Comparison of ENCODE assay signal across 11 mouse cellular contexts in the genomic region with DNA sequence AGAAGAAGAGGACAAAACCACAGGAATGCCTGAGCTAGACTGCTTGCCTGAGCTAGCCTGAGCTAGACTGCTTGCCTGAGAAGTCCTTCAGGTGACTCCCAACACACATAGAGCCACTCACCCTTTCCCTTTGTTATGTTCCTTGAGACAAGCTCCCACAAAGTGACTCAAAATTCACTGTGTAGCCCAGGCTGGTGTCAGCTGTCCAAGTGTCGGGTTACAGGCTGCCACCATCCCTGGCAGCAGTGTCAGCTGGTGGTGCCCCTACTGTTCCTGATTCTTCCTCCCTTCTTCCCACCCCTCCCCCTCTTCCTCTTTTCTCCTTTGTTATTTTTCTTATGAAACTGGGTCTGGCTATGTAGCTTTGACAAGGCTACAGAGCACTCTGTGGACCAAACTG. TPM values are rescaled to one million over a fixed set of nuclear protein-coding genes. Genes with fewer than 3 reads are reported as not detected.
DNase-seq lines count a peak whose midpoint lies in the region; ATAC-seq and TF ChIP-seq lines count a peak whose summit lies in the region.
"Had no signal": no experiment of that assay in that cellular context is flagged by ENCODE, and none has a peak within 500 bp of the region (broad histone marks: within the 10 kb centered on the region; RNA-seq: fewer than 3 reads in every experiment).

No protein-coding gene starts in this region.

- TF ChIP-seq CTCF in CH12.LX (conservative IDR thresholded peaks at IDR 0.05 in 1 of 2, IDR thresholded peaks at IDR 0.05 in 1 of 2; ENCODE audit: low read depth in 2 of 2, low read length in 2 of 2), result no peak

- dilution Hi-C loops in CH12.LX (cut with MboI; ENCODE audit: extremely low pct_ligation_motif_present, extremely low pct_unique_long_range_greater_than_20kb, low sequenced_read_pairs), result no loop called here

- peak; percentile 26 for DNase-seq in CH12.LX (ENCODE audit: extremely low read depth)
- peak; percentile 55 for DNase-seq in embryo, embryonic 10.5 days (ENCODE audit: low spot score)
- no peak for DNase-seq in heart, adult 8-10 months (ENCODE audit: low spot score)
- DNase-seq in lung, postnatal 25 days (ENCODE audit: low spot score), result no peak
- no peak for DNase-seq in gastrocnemius, adult 18-20 months (ENCODE audit: low spot score)
- DNase-seq: cerebellum, postnatal 25 days; thymus, adult 2 months had no signal

- no peak overlapping the region for H3K27ac ChIP-seq in hindbrain, embryonic 12.5 days
- no peak overlapping the region for H3K27ac ChIP-seq in hindbrain, embryonic 16.5 days (ENCODE audit: low read depth, low read length)
- H3K27ac ChIP-seq in CH12.LX (ENCODE audit: insufficient read depth, low read depth), result no peak overlapping the region
- H3K27ac ChIP-seq: hindbrain, postnatal 0 days had no signal

- ATAC-seq in hindbrain, embryonic 12.5 days (ENCODE audit: low FRiP score), result peak; percentile 62; the same call in 1 of the 2 replicates
- no peak for ATAC-seq in hindbrain, embryonic 16.5 days
- peak; percentile 78 for ATAC-seq in megakaryocyte, adult 5-6 weeks (ENCODE audit: poor library complexity, severe bottlenecking)
- ATAC-seq: hindbrain, postnatal 0 days had no signal

- no peak overlapping the region for H3K4me2 ChIP-seq in hindbrain, embryonic 12.5 days (replicated peaks)
- no peak overlapping the region for H3K4me2 ChIP-seq in hindbrain, embryonic 16.5 days (ENCODE audit: low read length)
- no peak overlapping the region for H3K4me2 ChIP-seq in CH12.LX (ENCODE audit: insufficient read depth, low read depth, poor library complexity, severe bottlenecking)

- no peak overlapping the region for H3K9ac ChIP-seq in hindbrain, embryonic 12.5 days
- no peak overlapping the region for H3K9ac ChIP-seq in hindbrain, embryonic 16.5 days (ENCODE audit: low read depth, low read length)
- no peak overlapping the region for H3K9ac ChIP-seq in CH12.LX (ENCODE audit: insufficient read depth, low read depth)

- H3K4me3 ChIP-seq in hindbrain, embryonic 12.5 days, result no peak overlapping the region
- H3K4me3 ChIP-seq in hindbrain, embryonic 16.5 days (ENCODE audit: low read length), result no peak overlapping the region
- no peak overlapping the region for H3K4me3 ChIP-seq in CH12.LX (replicated peaks in 1 of 3; ENCODE audit: low read depth in 2 of 3, low read length in 2 of 3, poor library complexity in 1 of 3)

- no peak for TF ChIP-seq EP300 in CH12.LX (IDR thresholded peaks at IDR 0.05; ENCODE audit: low read length)

- peaks cover 4% of the 10 kb centered on the region for H3K4me1 ChIP-seq in hindbrain, embryonic 12.5 days
- no peaks in the 10 kb centered on the region for H3K4me1 ChIP-seq in hindbrain, embryonic 16.5 days (ENCODE audit: control insufficient read depth, insufficient read depth, low read depth, low read length)
- H3K4me1 ChIP-seq in CH12.LX (ENCODE audit: control insufficient read depth in 1 of 2, insufficient read depth in 2 of 2), result peaks cover 4 to 13% of the 10 kb centered on the region in 2 experiments; a peak in 2 of 4 replicates

- in situ Hi-C loops in CH12.LX (cut with MboI; ENCODE audit: low pct_ligation_motif_present, low pct_unique_long_range_greater_than_20kb, low sequenced_read_pairs), result no loop called here

- no peak for TF ChIP-seq POLR2A in CH12.LX (IDR thresholded peaks at IDR 0.05; ENCODE audit: low read depth, low read length)

- no peaks in the 10 kb centered on the region for H3K36me3 ChIP-seq in hindbrain, embryonic 12.5 days
- H3K36me3 ChIP-seq in hindbrain, embryonic 16.5 days (ENCODE audit: control insufficient read depth, insufficient read depth, low read length), result no peaks in the 10 kb centered on the region
- peaks cover 0 to 5% of the 10 kb centered on the region in 2 experiments for H3K36me3 ChIP-seq in CH12.LX (replicated peaks in 1 of 2; ENCODE audit: control insufficient read depth in 1 of 2, insufficient read depth in 1 of 2, low read length in 1 of 2)

- no peak for TF ChIP-seq RAD21 in CH12.LX (IDR thresholded peaks at IDR 0.05; ENCODE audit: low read depth, low read length)

- H3K79me2 ChIP-seq in CH12.LX (replicated peaks; ENCODE audit: control insufficient read depth, extremely low read depth, insufficient read depth, poor library complexity, severe bottlenecking), result no peaks in the 10 kb centered on the region

- H3K9me3 ChIP-seq in hindbrain, embryonic 12.5 days (replicated peaks), result no peaks in the 10 kb centered on the region
- H3K9me3 ChIP-seq in hindbrain, embryonic 16.5 days (ENCODE audit: control insufficient read depth, low read length), result no peaks in the 10 kb centered on the region
- peaks cover 4% of the 10 kb centered on the region for H3K9me3 ChIP-seq in CH12.LX (replicated peaks; ENCODE audit: low read length)

- 17% methylated on average over 1 of the region's 1 CpGs for WGBS in hindbrain, embryonic 12.5 days
- WGBS in hindbrain, embryonic 16.5 days, result 39% methylated on average over 1 of the region's 1 CpGs

- no peaks in the 10 kb centered on the region for H3K27me3 ChIP-seq in hindbrain, embryonic 12.5 days
- H3K27me3 ChIP-seq in hindbrain, embryonic 16.5 days (replicated peaks; ENCODE audit: control insufficient read depth, insufficient read depth, low read length), result no peaks in the 10 kb centered on the region
- H3K27me3 ChIP-seq in CH12.LX (replicated peaks), result no peaks in the 10 kb centered on the region

TF ChIP-seq in CH12.LX, 34 proteins besides CTCF, POLR2A, EP300 and RAD21:
- TF ChIP-seq MAX (IDR thresholded peaks at IDR 0.05; ENCODE audit: low read length), result no peak
- peak; percentile 16; the same call in 1 of the 2 replicates for TF ChIP-seq ETS1 (conservative IDR thresholded peaks at IDR 0.05; ENCODE audit: low read depth, low read length)

RNA-seq across cellular contexts. Expression of gene Strn3, which starts 12.2 kb away (rescaled TPM):
- 57.8 and 63.1 TPM in 2 replicates for polyA plus RNA-seq in hindbrain, embryonic 12.5 days (2016; fragmentation: Nextera tagmentation; extraction: Ambion mirVana)
- 28.7 and 33.9 TPM in 2 replicates for polyA plus RNA-seq in hindbrain, embryonic 16.5 days (2015; fragmentation: Nextera tagmentation; extraction: Ambion mirVana)
- 22.1 and 25.3 TPM in 2 replicates for total RNA-seq in CH12.LX (2012; rRNA removed)
- total RNA-seq in CH12.LX (2014; rRNA removed), result 47.9 and 53.0 TPM in 2 replicates
- 27.4 and 27.7 TPM in 2 replicates for polyA plus RNA-seq in CH12.LX (2012; ENCODE audit: insufficient read length, low read depth)
- total RNA-seq in megakaryocyte, adult 5-6 weeks (2015), result 28.1 and 31.0 TPM in 2 replicates
- 49.2 and 59.5 TPM in 2 replicates for total RNA-seq in megakaryocyte, adult 5-6 weeks (2017)
- total RNA-seq in heart, adult 8-10 months (2022), result 100 to 1,000 TPM in 2 of 4 experiments, 10 to 100 TPM in 2; 96.2 to 109 (median 103) TPM
- 100 to 1,000 TPM; 148 to 171 TPM for total RNA-seq in gastrocnemius, adult 18-20 months (2021)

RNA-seq across cellular contexts. Expression of gene Ap4s1, which starts 13.0 kb away (rescaled TPM):
- 49.2 and 50.1 TPM in 2 replicates for polyA plus RNA-seq in hindbrain, embryonic 12.5 days (2016; fragmentation: Nextera tagmentation; extraction: Ambion mirVana)
- polyA plus RNA-seq in hindbrain, embryonic 16.5 days (2015; fragmentation: Nextera tagmentation; extraction: Ambion mirVana), result 55.7 and 58.4 TPM in 2 replicates
- 11.0 and 15.4 TPM in 2 replicates for total RNA-seq in CH12.LX (2012; rRNA removed)
- total RNA-seq in CH12.LX (2014; rRNA removed), result 31.8 and 32.4 TPM in 2 replicates
- polyA plus RNA-seq in CH12.LX (2012; ENCODE audit: insufficient read length, low read depth), result 18.3 and 20.5 TPM in 2 replicates
- total RNA-seq in megakaryocyte, adult 5-6 weeks (2015), result 40.4 and 41.6 TPM in 2 replicates
- 27.2 and 33.9 TPM in 2 replicates for total RNA-seq in megakaryocyte, adult 5-6 weeks (2017)
- 10 to 100 TPM; 53.3 to 65.5 (median 58.8) TPM for total RNA-seq in heart, adult 8-10 months (2022)
- 10 to 100 TPM; 59.6 to 61.8 TPM for total RNA-seq in gastrocnemius, adult 18-20 months (2021)

Comparison
In these comparisons a context has a peak if more than half of its experiments do, and no peak if none do; other contexts are left out.
1. DNase-seq: peak in CH12.LX (single experiment) and embryo, embryonic 10.5 days (single experiment); none in heart, adult 8-10 months (single experiment), lung, postnatal 25 days (single experiment) and gastrocnemius, adult 18-20 months (single experiment).